Mouse (Mus musculus) MEL (cell line): ENCODE results near the gene Itsn1. TPM values are rescaled to one million over a fixed set of nuclear protein-coding genes. Genes with fewer than 3 reads are reported as not detected.

Source experiments
- DNase-seq: peaks from one replicate; pipeline ENCODE4 v3.0.0; 2011; ENCODE audit warnings: low read depth, low spot score
- H3K27ac ChIP-seq: 2 replicates; pipeline ENCODE4 v1.5.1; 2012; ENCODE audit warnings: low read depth, mild to moderate bottlenecking, control low read depth, low read length, moderate library complexity; ENCODE audit not compliant: control insufficient read depth
- H3K27me3 ChIP-seq, 2 experiments: fragments of 150-350 bp in 1 of 2; sonication (generic) in 1 of 2; 2 replicates each; pipeline ENCODE4 v1.6.1; 2012; ENCODE audit warnings: low read length in 2 of 2, mild to moderate bottlenecking in 2 of 2, improper control_type of control experiment in 1 of 2, moderate library complexity in 1 of 2; ENCODE audit not compliant: insufficient read depth in 2 of 2, control insufficient read depth in 1 of 2
- H3K36me3 ChIP-seq, 2 experiments: 2 replicates each; pipeline ENCODE4 v1.6.1; 2012 to 2014; ENCODE audit warnings: low read length in 2 of 2, improper control_type of control experiment in 1 of 2, inconsistent platforms in 1 of 2, mild to moderate bottlenecking in 1 of 2; ENCODE audit not compliant: insufficient read depth in 2 of 2, control insufficient read depth in 1 of 2
- H3K4me1 ChIP-seq, 2 experiments: fragments of 150-350 bp in 1 of 2; sonication (generic) in 1 of 2; 2 replicates each; pipeline ENCODE4 v1.6.1; 2012; ENCODE audit warnings: low read length in 2 of 2, improper control_type of control experiment in 1 of 2, mild to moderate bottlenecking in 1 of 2; ENCODE audit not compliant: insufficient read depth in 2 of 2, control insufficient read depth in 1 of 2
- H3K4me3 ChIP-seq, 2 experiments: fragments of 150-350 bp in 1 of 2; sonication (generic) in 1 of 2; 2 replicates each; pipeline ENCODE4 v1.5.1; 2012; ENCODE audit warnings: low read depth in 2 of 2, low read length in 2 of 2, mild to moderate bottlenecking in 2 of 2, moderate library complexity in 2 of 2, control low read depth in 1 of 2, improper control_type of control experiment in 1 of 2; ENCODE audit not compliant: control insufficient read depth in 1 of 2, insufficient read depth in 1 of 2
- H3K79me2 ChIP-seq: 2 replicates; pipeline ENCODE4 v1.6.1; 2012; ENCODE audit warnings: mild to moderate bottlenecking, low read length, moderate library complexity; ENCODE audit not compliant: control insufficient read depth, poor library complexity, insufficient read depth
- H3K9ac ChIP-seq: 2 replicates; pipeline ENCODE4 v1.6.1; 2012; ENCODE audit warnings: low read depth, mild to moderate bottlenecking, control low read depth, low read length, moderate library complexity; ENCODE audit not compliant: control insufficient read depth, poor library complexity, severe bottlenecking
- H3K9me3 ChIP-seq: fragments of 150-350 bp; sonication (generic); replicated peaks from 2 replicates; pipeline ENCODE4 v1.6.1; 2012; ENCODE audit warnings: mild to moderate bottlenecking, low read length, improper control_type of control experiment, moderate library complexity; ENCODE audit not compliant: insufficient read depth
- CHD1 ChIP-seq: IDR thresholded peaks from 2 replicates; pipeline ENCODE4 v1.6.1; 2012; ENCODE audit warnings: low read depth, mild to moderate bottlenecking, inconsistent platforms, low read length, improper control_type of control experiment
- CHD2 ChIP-seq: IDR thresholded peaks from 2 replicates; pipeline ENCODE4 v1.6.1; 2011; ENCODE audit warnings: low read length, improper control_type of control experiment
- CTCF ChIP-seq, 3 experiments: IDR thresholded peaks in 2 of 3; conservative IDR thresholded peaks in 1 of 3; 2 replicates each; pipeline ENCODE4 v1.5.1; 2011 to 2012; ENCODE audit warnings: low read length in 3 of 3, low read depth in 2 of 3, mild to moderate bottlenecking in 2 of 3, improper control_type of control experiment in 1 of 3, inconsistent platforms in 1 of 3, mixed read lengths in 1 of 3, moderate library complexity in 1 of 3; ENCODE audit not compliant: control insufficient read depth in 1 of 3, insufficient read depth in 1 of 3, poor library complexity in 1 of 3, severe bottlenecking in 1 of 3
- E2F4 ChIP-seq: IDR thresholded peaks from 2 replicates; pipeline ENCODE4 v1.6.1; 2011; ENCODE audit warnings: low read depth, low read length, improper control_type of control experiment, borderline replicate concordance
- ELF1 ChIP-seq: IDR thresholded peaks from 2 replicates; pipeline ENCODE4 v1.6.1; 2014; ENCODE audit warnings: low read depth, mild to moderate bottlenecking, inconsistent platforms, low read length, improper control_type of control experiment, moderate library complexity
- ETS1 ChIP-seq: IDR thresholded peaks from 2 replicates; pipeline ENCODE4 v1.6.1; 2012; ENCODE audit warnings: low read depth, mild to moderate bottlenecking, inconsistent platforms, low read length, improper control_type of control experiment, moderate library complexity
- GATA1 ChIP-seq: IDR thresholded peaks from 2 replicates; pipeline ENCODE4 v1.6.1; 2011; ENCODE audit warnings: low read depth, low read length, improper control_type of control experiment
- JUND ChIP-seq: IDR thresholded peaks from 2 replicates; pipeline ENCODE4 v1.6.1; 2011; ENCODE audit warnings: low read depth, mild to moderate bottlenecking, improper control_type of control experiment, low read length
- KAT2A ChIP-seq: conservative IDR thresholded peaks from 2 replicates; pipeline ENCODE4 v1.6.1; 2012; ENCODE audit warnings: low read depth, low read length, improper control_type of control experiment, inconsistent platforms
- MAFK ChIP-seq: IDR thresholded peaks from 2 replicates; pipeline ENCODE4 v1.6.1; 2011; ENCODE audit warnings: low read depth, mild to moderate bottlenecking, low read length, improper control_type of control experiment, borderline replicate concordance
- MEF2A ChIP-seq: IDR thresholded peaks from 2 replicates; pipeline ENCODE4 v1.6.1; 2014; ENCODE audit warnings: low read depth, mild to moderate bottlenecking, inconsistent platforms, low read length, improper control_type of control experiment; ENCODE audit not compliant: poor library complexity, insufficient replicate concordance, severe bottlenecking; ENCODE audit errors: extremely low read depth
- MXI1 ChIP-seq: IDR thresholded peaks from 2 replicates; pipeline ENCODE4 v1.6.1; 2011; ENCODE audit warnings: mild to moderate bottlenecking, low read depth, low read length, improper control_type of control experiment
- MYB ChIP-seq: IDR thresholded peaks from 2 replicates; pipeline ENCODE4 v1.6.1; 2011; ENCODE audit warnings: mild to moderate bottlenecking, low read depth, low read length, improper control_type of control experiment
- MYC ChIP-seq: IDR thresholded peaks from 2 replicates; pipeline ENCODE4 v1.6.1; 2011; ENCODE audit warnings: low read depth, mild to moderate bottlenecking, low read length, improper control_type of control experiment, moderate library complexity
- NRF1 ChIP-seq: IDR thresholded peaks from 2 replicates; pipeline ENCODE4 v1.6.1; 2014; ENCODE audit warnings: low read depth, mild to moderate bottlenecking, inconsistent platforms, low read length, improper control_type of control experiment, moderate library complexity; ENCODE audit not compliant: poor library complexity, insufficient read depth, severe bottlenecking
- POLR2A ChIP-seq, 2 experiments: IDR thresholded peaks; 2 replicates each; pipeline ENCODE4 v1.6.1; 2011 to 2012; ENCODE audit warnings: low read length in 2 of 2, mild to moderate bottlenecking in 2 of 2, control low read depth in 1 of 2, improper control_type of control experiment in 1 of 2, low read depth in 1 of 2, moderate library complexity in 1 of 2; ENCODE audit not compliant: control insufficient read depth in 1 of 2, insufficient read depth in 1 of 2, poor library complexity in 1 of 2
- POLR2AphosphoS2 ChIP-seq: IDR thresholded peaks from 2 replicates; pipeline ENCODE4 v1.6.1; 2011; ENCODE audit warnings: low read length, improper control_type of control experiment
- POLR2AphosphoS5 ChIP-seq: IDR thresholded peaks from 2 replicates; pipeline ENCODE4 v1.6.1; 2012; ENCODE audit warnings: low read depth, borderline replicate concordance, mild to moderate bottlenecking, inconsistent platforms, low read length, moderate library complexity, mixed read lengths
- TAL1 ChIP-seq: IDR thresholded peaks from 2 replicates; pipeline ENCODE4 v1.6.1; 2012; ENCODE audit warnings: mild to moderate bottlenecking, inconsistent platforms, low read length, moderate library complexity, mixed read lengths
- TBP ChIP-seq: IDR thresholded peaks from 2 replicates; pipeline ENCODE4 v1.8.0; 2011; ENCODE audit warnings: low read depth, low read length, improper control_type of control experiment
- TCF12 ChIP-seq: IDR thresholded peaks from 2 replicates; pipeline ENCODE4 v1.6.1; 2014; ENCODE audit warnings: low read depth, mild to moderate bottlenecking, inconsistent platforms, low read length, improper control_type of control experiment, moderate library complexity
- UBTF ChIP-seq: IDR thresholded peaks from 2 replicates; pipeline ENCODE4 v1.6.1; 2012; ENCODE audit warnings: low read depth, mild to moderate bottlenecking, inconsistent platforms, low read length, improper control_type of control experiment, moderate library complexity, borderline replicate concordance; ENCODE audit not compliant: insufficient read depth
- USF1 ChIP-seq: IDR thresholded peaks from 2 replicates; pipeline ENCODE4 v1.6.1; 2014; ENCODE audit warnings: low read depth, mild to moderate bottlenecking, inconsistent platforms, low read length, improper control_type of control experiment, moderate library complexity
- ZC3H11A ChIP-seq: IDR thresholded peaks from 2 replicates; pipeline ENCODE4 v1.6.1; 2012; ENCODE audit warnings: low read depth, mild to moderate bottlenecking, inconsistent platforms, low read length, improper control_type of control experiment
- ZKSCAN1 ChIP-seq: IDR thresholded peaks from 2 replicates; pipeline ENCODE4 v1.6.1; 2012; ENCODE audit warnings: low read depth, mild to moderate bottlenecking, inconsistent platforms, low read length, improper control_type of control experiment, moderate library complexity
- ZMIZ1 ChIP-seq: IDR thresholded peaks from 2 replicates; pipeline ENCODE4 v1.6.1; 2012; ENCODE audit warnings: low read depth, mild to moderate bottlenecking, inconsistent platforms, low read length, improper control_type of control experiment, moderate library complexity
- ZNF384 ChIP-seq: IDR thresholded peaks from 2 replicates; pipeline ENCODE4 v1.6.1; 2012; ENCODE audit warnings: low read depth, mild to moderate bottlenecking, inconsistent platforms, low read length, improper control_type of control experiment
- polyA plus RNA-seq, 2 experiments: library from polyadenylated mRNA; stranded (reverse) in 1 of 2; unstranded in 1 of 2; fragments of >175 nt in 1 of 2; fragments of >200 nt in 1 of 2; gene quantifications; 2 replicates each; pipeline versions ENCODE4 v1.2.1 to v1.2.4; 2012; ENCODE audit warnings: low replicate concordance in 2 of 2, low read depth in 1 of 2; ENCODE audit not compliant: insufficient read length in 2 of 2, insufficient read depth in 1 of 2, missing spikeins in 1 of 2
- total RNA-seq: library from RNA; depleted of rRNA; stranded (reverse); fragments of 300-350 nt; gene quantifications from 2 replicates; pipeline ENCODE4 v1.2.3, GENCODE M21; 2012

Gene Itsn1
- total and polyA plus RNA-seq, 3 experiments, result 14.7 to 36.5 TPM; not detected in 1

DNA sequence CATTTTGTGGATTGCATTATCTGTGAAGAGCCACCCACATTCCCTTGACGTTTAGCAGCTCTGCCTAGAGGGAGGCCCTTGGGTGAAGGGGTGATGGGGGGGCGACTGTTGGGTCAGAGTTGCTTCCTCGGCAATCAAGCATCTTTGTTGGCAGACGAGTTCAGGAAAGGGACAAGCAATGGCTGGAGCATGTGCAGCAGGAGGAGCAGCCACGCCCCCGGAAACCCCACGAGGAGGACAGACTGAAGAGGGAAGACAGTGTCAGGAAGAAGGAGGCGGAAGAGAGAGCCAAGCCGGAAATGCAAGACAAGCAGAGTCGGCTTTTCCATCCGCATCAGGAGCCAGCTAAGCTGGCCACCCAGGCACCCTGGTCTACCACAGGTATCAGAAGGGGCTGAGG lies 110.4 kb downstream of the Itsn1 start:
- Histone ChIP-seq H3K27ac (no peak overlapping the region), H3K9me3 (no peaks in the 10 kb centered on the region), H3K9ac (no peak overlapping the region), H3K4me1 (no peaks in the 10 kb centered on the region), H3K79me2 (no peaks in the 10 kb centered on the region)
- no peak for DNase-seq
- no peak for TF ChIP-seq ELF1
- no peak for TF ChIP-seq MAFK
- no peak for TF ChIP-seq ZKSCAN1
- TF ChIP-seq POLR2A (IDR thresholded peaks at IDR 0.05; ENCODE audit: control insufficient read depth in 1 of 2, insufficient read depth in 1 of 2, low read depth in 1 of 2, low read length in 2 of 2, poor library complexity in 1 of 2), result no peak
- TF ChIP-seq CHD2, result no peak
- no peak for TF ChIP-seq CTCF (IDR thresholded peaks at IDR 0.05 in 2 of 3, conservative IDR thresholded peaks at IDR 0.05 in 1 of 3; ENCODE audit: control insufficient read depth in 1 of 3, insufficient read depth in 1 of 3, low read depth in 2 of 3, low read length in 3 of 3, poor library complexity in 1 of 3, severe bottlenecking in 1 of 3)
- no peak for TF ChIP-seq TAL1
- TF ChIP-seq TBP, result no peak
- TF ChIP-seq NRF1, result no peak
- TF ChIP-seq MXI1, result no peak
- TF ChIP-seq E2F4, result no peak
- no peak for TF ChIP-seq UBTF
- no peak for TF ChIP-seq JUND
- TF ChIP-seq GATA1, result no peak
- no peak for TF ChIP-seq ZNF384
- no peak for TF ChIP-seq ZMIZ1
- TF ChIP-seq CHD1, result no peak
- no peak for TF ChIP-seq MYB
- TF ChIP-seq, all 39 proteins: peak for 0
- Histone ChIP-seq H3K36me3 (no peaks in the 10 kb centered on the region), H3K27me3 (no peaks in the 10 kb centered on the region), H3K4me3 (no peak overlapping the region)

DNA sequence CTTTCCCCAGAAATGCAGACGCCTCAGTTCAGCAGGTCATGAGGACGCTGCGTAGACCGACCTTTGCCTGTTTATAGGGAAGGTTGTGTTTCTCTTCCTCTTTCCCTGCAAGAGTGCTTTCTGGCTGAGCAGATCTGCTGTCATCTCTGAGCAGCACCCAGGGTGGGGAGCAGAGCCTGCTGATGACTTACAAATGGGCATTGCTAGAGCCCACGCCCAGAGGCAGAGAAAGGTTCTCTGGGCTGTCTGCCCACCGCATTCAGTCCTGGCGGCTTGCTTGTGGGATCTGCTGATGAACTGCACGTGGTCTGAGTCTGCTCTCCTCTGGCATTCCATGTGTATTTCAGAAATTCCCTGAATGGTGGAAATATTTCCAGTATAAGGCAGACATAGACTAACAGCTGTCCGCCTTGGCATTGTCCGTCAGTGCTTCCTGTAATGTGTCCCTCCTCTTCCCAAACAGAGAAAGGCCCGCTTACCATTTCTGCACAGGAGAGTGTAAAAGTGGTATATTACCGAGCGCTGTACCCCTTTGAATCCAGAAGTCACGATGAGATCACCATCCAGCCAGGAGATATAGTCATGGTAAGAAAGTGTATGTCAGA lies 112.0 kb downstream of the Itsn1 start:
- Histone ChIP-seq H3K4me3 (no peak overlapping the region), H3K9ac (no peak overlapping the region), H3K36me3 (no peaks in the 10 kb centered on the region), H3K9me3 (no peaks in the 10 kb centered on the region), H3K79me2 (no peaks in the 10 kb centered on the region), H3K27me3 (no peaks in the 10 kb centered on the region), H3K4me1 (no peaks in the 10 kb centered on the region), H3K27ac (no peak overlapping the region)
- no peak for DNase-seq
- TF ChIP-seq CHD1 (no peak), USF1 (no peak), JUND (no peak), TAL1 (no peak), MEF2A (no peak), NRF1 (no peak), TBP (no peak), TCF12 (no peak), MYC (no peak), POLR2AphosphoS2 (no peak), MXI1 (no peak), ELF1 (no peak), ZNF384 (no peak), ETS1 (no peak), CHD2 (no peak), ZC3H11A (no peak), POLR2AphosphoS5 (no peak), CTCF (IDR thresholded peaks at IDR 0.05 in 2 of 3, conservative IDR thresholded peaks at IDR 0.05 in 1 of 3; ENCODE audit: control insufficient read depth in 1 of 3, insufficient read depth in 1 of 3, low read depth in 2 of 3, low read length in 3 of 3, poor library complexity in 1 of 3, severe bottlenecking in 1 of 3) (no peak), KAT2A (no peak)
